Mouse (Mus musculus): ENCODE measurements at regions not wholly inside any gene's neighbourhood (a gene's known extent, or its start where the extent isn't known, plus 50 kb on each side); places are given as distances from the start of the nearest gene placed in this dataset.
A peak's percentile ranks its signal among the peaks of the same experiment; 100 is the strongest.

GRCm38 (mm10) chr1:102628061-102628460, 2140.3 kb upstream of the Cdh20 start:
- DNase-seq (ENCODE audit: low spot score in 2 of 2), result peak; percentile 88 to 95

- no peak for DNase-seq (ENCODE audit: low spot score in 2 of 2)
Measured at GRCm38 (mm10) chr1:102644379-102644778, 2123.9 kb upstream of the Cdh20 start.

DNA sequence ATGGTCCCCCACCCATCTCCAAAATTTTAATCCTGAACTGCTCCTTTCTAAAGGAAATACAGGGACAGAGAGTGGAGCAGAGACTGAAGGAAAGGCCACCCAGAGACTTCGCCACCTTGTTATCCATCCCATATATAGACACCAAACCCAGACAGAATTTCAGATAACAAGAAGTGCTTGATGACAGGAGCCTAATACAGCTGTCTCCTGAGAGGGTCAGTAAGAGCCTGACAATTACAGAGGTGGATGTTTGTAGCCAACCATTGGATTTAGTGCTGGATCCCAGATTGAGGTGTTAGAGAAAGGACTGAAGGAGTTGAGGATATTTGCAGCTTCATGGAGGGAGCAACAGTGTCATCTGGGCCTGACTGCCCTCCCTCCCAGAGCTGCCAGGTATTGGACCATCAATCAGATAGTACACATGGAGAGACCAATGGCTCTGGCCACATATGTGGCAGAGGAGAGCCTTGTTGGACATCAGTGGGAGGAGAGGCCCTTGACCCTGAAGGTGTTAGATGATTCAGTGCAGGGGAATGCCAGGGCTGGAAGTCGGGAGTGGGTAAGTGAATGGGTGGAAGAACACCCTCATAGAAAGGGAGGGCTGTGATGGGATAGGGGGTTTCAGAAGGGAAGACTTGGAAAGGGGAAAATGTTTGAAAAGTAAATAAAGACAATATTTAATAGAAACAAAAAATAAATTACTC, 2080.8 kb upstream of the Cdh20 start:
- no peak for DNase-seq (ENCODE audit: low spot score in 2 of 2)

DNA sequence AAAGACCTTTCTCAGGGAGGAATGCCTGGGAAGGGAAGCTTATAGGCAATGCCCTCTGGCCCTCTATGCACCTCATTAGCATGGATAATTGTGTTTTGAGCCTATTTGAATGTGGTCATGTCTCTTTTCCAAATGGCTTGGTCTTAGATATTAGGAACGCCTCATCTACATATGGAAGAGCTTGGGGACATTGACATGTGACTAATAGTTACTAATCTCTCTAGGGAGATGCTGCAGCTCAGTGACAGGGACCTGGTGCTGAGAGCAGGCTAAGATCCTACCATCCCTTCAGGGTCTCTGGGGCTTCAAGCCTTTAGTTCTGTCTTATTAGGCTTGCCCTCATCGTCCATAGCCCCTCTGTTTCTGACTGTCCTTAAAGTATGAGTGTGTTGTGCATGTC, 2051.9 kb upstream of the Cdh20 start:
- DNase-seq (ENCODE audit: low spot score in 2 of 2), result no peak

- no peak for DNase-seq (ENCODE audit: low spot score in 2 of 2)
Measured at GRCm38 (mm10) chr1:102733991-102734390, 2034.3 kb upstream of the Cdh20 start.

GRCm38 (mm10) chr1:102735392-102735791, 2032.9 kb upstream of the Cdh20 start:
- no peak for DNase-seq (ENCODE audit: low spot score in 2 of 2)

- DNase-seq (ENCODE audit: low spot score in 2 of 2), result no peak
Measured at GRCm38 (mm10) chr1:102757941-102758340, 2010.4 kb upstream of the Cdh20 start.
